Comparison of ENCODE assay signal across 23 mouse cellular contexts in the genomic region with DNA sequence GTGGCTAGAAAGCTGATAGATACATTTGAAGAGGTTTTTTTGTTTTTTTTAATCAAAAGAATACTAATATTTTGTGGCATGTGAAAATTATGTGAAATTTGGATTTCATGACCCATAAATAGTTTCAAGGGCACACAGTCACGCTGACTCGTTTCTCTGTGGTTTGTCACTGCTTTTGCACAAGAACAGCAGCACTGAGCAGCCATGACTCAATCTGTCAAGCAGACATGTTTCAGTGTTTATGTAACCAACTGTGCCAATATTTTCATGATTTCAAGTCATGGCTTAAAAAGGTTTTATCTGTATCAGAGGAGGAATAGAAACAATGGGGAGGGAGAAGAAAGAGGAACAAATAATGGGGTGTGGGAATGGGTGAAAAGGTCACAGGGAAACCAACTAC. TPM values are rescaled to one million over a fixed set of nuclear protein-coding genes. Genes with fewer than 3 reads are reported as not detected.
DNase-seq lines count a peak whose midpoint lies in the region; TF ChIP-seq lines count a peak whose summit lies in the region.
"Had no signal": no experiment of that assay in that cellular context is flagged by ENCODE, and none has a peak within 500 bp of the region (broad histone marks: within the 10 kb centered on the region; RNA-seq: fewer than 3 reads in every experiment).

No protein-coding gene starts in this region.

- TF ChIP-seq CTCF in lung, adult 2 months (IDR thresholded peaks at IDR 0.05; ENCODE audit: insufficient read depth, low read length), result no peak
- no peak for TF ChIP-seq CTCF in kidney, adult 2 months (conservative IDR thresholded peaks at IDR 0.05; ENCODE audit: insufficient read depth, insufficient read length, low read depth, low read length)

- TF ChIP-seq POLR2A in lung, adult 2 months (IDR thresholded peaks at IDR 0.05; ENCODE audit: borderline replicate concordance, extremely low read depth, low read depth, low read length), result no peak
- TF ChIP-seq POLR2A in kidney, adult 2 months (IDR thresholded peaks at IDR 0.05; ENCODE audit: low read depth, low read length), result no peak

- no peak overlapping the region for H3K27ac ChIP-seq in kidney, adult 2 months (ENCODE audit: insufficient read depth, low read depth, low read length)
- H3K27ac ChIP-seq: embryonic facial prominence, embryonic 12.5 days; heart, embryonic 13.5 days; hindbrain, postnatal 0 days; neural tube, embryonic 13.5 days; stomach, postnatal 0 days had no signal

- WGBS in lung, adult 2 months, result 26% methylated on average over 2 of the region's 2 CpGs
- 61% methylated on average over 2 of the region's 2 CpGs for WGBS in kidney, adult 2 months

- no peaks in the 10 kb centered on the region; the same call in 1 of the 2 replicates for H3K4me1 ChIP-seq in lung, adult 2 months (ENCODE audit: control insufficient read depth, insufficient read depth, low read length)
- peaks cover 5% of the 10 kb centered on the region; the same call in 1 of the 2 replicates for H3K4me1 ChIP-seq in kidney, adult 2 months (ENCODE audit: control insufficient read depth, insufficient read depth, low read length)
- H3K4me1 ChIP-seq: embryonic facial prominence, embryonic 12.5 days had no signal

- H3K27me3 ChIP-seq in kidney, adult 2 months (replicated peaks; ENCODE audit: control insufficient read depth, insufficient read depth, low read length), result no peaks in the 10 kb centered on the region
- H3K27me3 ChIP-seq: embryonic facial prominence, embryonic 12.5 days; heart, embryonic 13.5 days had no signal

- H3K4me3 ChIP-seq in lung, adult 2 months (replicated peaks; ENCODE audit: extremely low read depth, low read depth, low read length), result no peak overlapping the region
- H3K4me3 ChIP-seq in kidney, adult 2 months (ENCODE audit: insufficient read depth, low read depth, low read length), result no peak overlapping the region
- H3K4me3 ChIP-seq: embryonic facial prominence, embryonic 12.5 days; heart, embryonic 13.5 days; neural tube, embryonic 13.5 days had no signal

- peak; percentile 21 for DNase-seq in lung, postnatal 36 days
- DNase-seq in lung, adult 2 months, result no peak
- peak; percentile 62 for DNase-seq in adrenal gland, adult 2 months
- peak; percentile 59 for DNase-seq in fibroblast of lung, adult 2 months (ENCODE audit: low read depth)
- DNase-seq in heart, postnatal 10 days, result no peak
- DNase-seq in kidney, adult 2 months, result no peak
- DNase-seq in gastrocnemius, postnatal 4 days (ENCODE audit: low spot score in 2 of 2), result no peak
- DNase-seq: cerebellum, adult 2 months; heart, adult 11 months; heart, postnatal 4 days; kidney, adult 8-10 months; kidney, postnatal 4 days; layer of hippocampus, postnatal 36 days; left cerebral cortex, postnatal 4 days; lung, embryonic 14.5 days; right cerebral cortex, postnatal 25 days; thymus, postnatal 4 days had no signal

- no peaks in the 10 kb centered on the region for H3K36me3 ChIP-seq in kidney, adult 2 months (ENCODE audit: control insufficient read depth, insufficient read depth, low read length)
- H3K36me3 ChIP-seq: embryonic facial prominence, embryonic 12.5 days; heart, embryonic 13.5 days; neural tube, embryonic 13.5 days had no signal

- intact Hi-C loops in heart, postnatal 10 days (cut with DNase I), result no loop called here

RNA-seq across cellular contexts. Expression of a gene that starts 3.8 kb away (rescaled TPM):
- polyA plus RNA-seq in lung, adult 2 months (2012; rRNA removed), result 0.45 and 0.50 TPM in 2 replicates
- total RNA-seq in adrenal gland, adult 2 months (2021), result under 1 TPM; 0.20 to 0.66 TPM
- 0.07 and 0.08 TPM in 2 replicates for polyA plus RNA-seq in adrenal gland, adult 2 months (2012; rRNA removed)
- total RNA-seq in heart, postnatal 10 days (2021), result under 1 TPM; 0.57 to 0.69 TPM
- 0.17 and 0.42 TPM in 2 replicates for polyA plus RNA-seq in kidney, adult 2 months (2012; rRNA removed)
- total RNA-seq in gastrocnemius, postnatal 4 days (2021), result 1 to 10 TPM in 1 of 2 experiments, under 1 TPM in 1; 0.57 to 1.2 TPM
- polyA plus RNA-seq: liver, adult 2 months had no signal

RNA-seq across cellular contexts. Expression of a gene that starts 31.2 kb away (rescaled TPM):
- 31.8 and 36.9 TPM in 2 replicates for polyA plus RNA-seq in lung, adult 2 months (2012; rRNA removed)
- total RNA-seq in adrenal gland, adult 2 months (2021), result 10 to 100 TPM; 18.3 to 18.9 TPM
- polyA plus RNA-seq in adrenal gland, adult 2 months (2012; rRNA removed), result 4.1 and 4.2 TPM in 2 replicates
- total RNA-seq in heart, postnatal 10 days (2021), result 10 to 100 TPM; 97.0 to 97.2 TPM
- 5.4 and 6.1 TPM in 2 replicates for polyA plus RNA-seq in kidney, adult 2 months (2012; rRNA removed)
- 10 to 100 TPM; 29.1 to 35.9 TPM for total RNA-seq in gastrocnemius, postnatal 4 days (2021)

Comparison
In these comparisons a context has a peak if more than half of its experiments do, and no peak if none do; other contexts are left out.
1. DNase-seq: peak in lung, postnatal 36 days (single experiment), adrenal gland, adult 2 months (single experiment) and fibroblast of lung, adult 2 months (single experiment); none in lung, adult 2 months (single experiment), heart, postnatal 10 days (0 of 2), kidney, adult 2 months (single experiment) and gastrocnemius, postnatal 4 days (0 of 2).